Mouse (Mus musculus): ENCODE results near the gene Gm10959.
"Not testable (repeated sequence)": the region's sequence is repeated elsewhere in the genome, so short reads cannot be mapped to it uniquely, and the experiment has no call there.

Gene Gm10959

GRCm38 (mm10) chr3:122919260-122919659, at the start of gene Gm10959:
TSS of gene Gm10959 (minus strand) at chr3:122919360.
- no peak for DNase-seq

DNA sequence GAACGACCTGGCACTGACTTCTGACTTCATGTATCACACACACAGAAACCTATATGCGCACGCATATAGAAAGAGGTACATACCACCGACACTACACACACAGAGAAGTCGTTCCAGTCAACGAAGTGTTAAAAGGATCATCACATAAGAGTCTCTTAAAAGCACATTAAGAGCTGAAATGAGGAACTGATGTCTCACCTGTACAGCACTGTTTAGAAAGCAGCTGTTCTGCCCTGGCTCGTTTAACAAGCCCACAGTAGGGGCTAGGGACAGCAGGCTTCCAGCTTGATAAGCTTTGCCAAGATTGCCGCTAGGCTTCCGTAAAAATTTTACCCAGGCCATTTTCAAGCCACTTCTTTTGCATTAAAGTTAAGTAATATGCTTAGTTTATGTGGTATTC, 49.2 kb upstream of the Gm10959 start:
- no peak for DNase-seq

- DNase-seq, result no peak
Observed at GRCm38 (mm10) chr3:122964301-122964700, 45.1 kb upstream of the Gm10959 start.

DNA sequence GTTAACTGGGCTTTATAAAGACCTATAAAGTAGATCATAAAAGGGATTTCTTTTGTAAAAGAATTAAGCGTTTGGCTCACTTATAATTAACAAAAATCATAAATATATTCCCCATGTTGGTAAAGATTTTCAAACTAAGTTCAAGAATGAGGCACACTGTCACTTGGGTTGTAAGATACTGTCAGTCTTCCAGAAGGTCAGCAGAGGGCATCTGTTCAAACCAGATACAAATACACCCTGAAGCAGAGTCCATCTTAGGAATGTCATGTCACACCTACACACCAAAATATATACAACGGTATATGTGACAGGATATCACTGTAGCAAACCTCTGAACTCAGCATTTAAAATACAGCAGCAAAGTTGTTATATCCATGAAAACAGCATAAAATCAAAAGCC, 31.0 kb upstream of the Gm10959 start:
- DNase-seq, result no peak

- DNase-seq, result no peak
Observed at GRCm38 (mm10) chr3:122943387-122943890, 24.3 kb upstream of the Gm10959 start.

DNA sequence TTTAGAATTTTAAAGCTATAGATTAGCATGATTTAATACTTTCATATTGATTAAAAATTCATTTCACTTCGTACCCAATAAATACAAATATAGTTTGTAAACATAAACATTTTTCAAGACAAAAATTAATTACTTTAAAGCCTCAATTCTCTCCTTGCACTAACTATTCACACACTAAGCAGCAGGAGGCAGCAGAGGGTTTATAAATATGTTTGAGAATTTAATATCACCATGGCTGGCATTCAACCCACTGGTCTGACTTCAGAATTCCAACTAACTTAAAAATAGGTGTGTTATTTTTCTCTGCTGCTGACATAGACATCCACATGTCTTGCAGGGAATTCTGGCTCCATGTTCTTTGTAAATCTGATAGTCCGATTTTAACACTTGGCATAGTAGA, 20.1 kb upstream of the Gm10959 start:
- DNase-seq, result peak in 1 of 2 experiments; percentile 48

DNA sequence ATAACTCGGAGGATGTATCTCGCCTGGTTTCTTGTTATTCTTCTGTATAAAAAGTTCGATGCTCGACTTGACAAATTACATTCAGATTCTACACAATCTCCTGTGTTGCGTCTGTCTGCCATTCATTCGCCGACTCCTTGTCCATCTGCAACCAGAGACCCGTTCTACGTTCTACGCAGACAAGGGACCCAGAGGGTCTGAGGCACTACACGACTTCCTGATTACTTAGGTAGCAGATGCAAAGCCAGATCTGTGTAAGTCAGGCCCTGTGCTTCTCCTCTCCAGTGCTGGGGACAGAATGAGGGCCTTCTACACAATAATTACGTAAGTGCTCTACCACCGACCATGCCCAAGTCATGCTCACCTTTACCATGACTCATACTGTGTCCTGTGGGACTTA, 18.0 kb upstream of the Gm10959 start:
- DNase-seq, result not testable (repeated sequence)

DNA sequence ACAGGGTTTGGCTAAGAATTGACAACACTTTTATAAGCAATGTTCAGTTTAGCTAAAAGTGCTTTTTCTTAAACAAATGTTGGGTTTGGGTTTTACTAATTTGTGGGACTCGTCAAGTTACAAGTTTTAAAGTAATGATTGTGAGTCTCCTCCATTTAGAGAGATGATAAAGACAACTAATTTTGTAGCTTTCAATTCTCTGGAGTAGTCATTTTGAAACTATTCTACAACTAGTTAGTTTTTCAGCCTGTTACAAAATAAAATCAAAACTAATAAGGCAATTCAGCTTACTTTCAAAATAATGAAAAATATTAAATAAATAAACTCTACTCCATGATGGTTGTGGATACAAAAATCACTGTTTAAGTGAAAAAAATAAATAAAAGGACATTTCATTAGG, 13.3 kb upstream of the Gm10959 start:
- DNase-seq, result no peak

DNA sequence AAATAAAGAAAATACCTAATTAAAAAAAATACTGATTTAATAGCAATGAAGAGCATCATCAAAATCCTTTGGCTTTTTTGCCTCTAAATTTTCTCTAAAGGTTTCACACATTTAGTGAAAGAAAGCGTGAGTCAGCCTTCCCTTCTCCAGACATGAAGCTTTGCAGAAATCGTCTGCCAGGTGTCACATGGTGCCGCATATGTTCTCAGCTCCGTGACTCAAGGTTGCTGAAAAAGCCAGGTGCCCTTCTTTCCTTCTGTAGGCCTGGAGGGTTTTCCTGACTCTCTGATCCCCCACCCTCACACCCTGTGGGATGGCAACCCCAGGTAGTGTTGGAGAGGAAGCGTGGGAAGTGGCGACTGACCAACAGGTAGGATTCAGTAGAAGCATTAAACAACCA, 10.6 kb upstream of the Gm10959 start:
- DNase-seq, result peak; percentile 28 to 65

DNA sequence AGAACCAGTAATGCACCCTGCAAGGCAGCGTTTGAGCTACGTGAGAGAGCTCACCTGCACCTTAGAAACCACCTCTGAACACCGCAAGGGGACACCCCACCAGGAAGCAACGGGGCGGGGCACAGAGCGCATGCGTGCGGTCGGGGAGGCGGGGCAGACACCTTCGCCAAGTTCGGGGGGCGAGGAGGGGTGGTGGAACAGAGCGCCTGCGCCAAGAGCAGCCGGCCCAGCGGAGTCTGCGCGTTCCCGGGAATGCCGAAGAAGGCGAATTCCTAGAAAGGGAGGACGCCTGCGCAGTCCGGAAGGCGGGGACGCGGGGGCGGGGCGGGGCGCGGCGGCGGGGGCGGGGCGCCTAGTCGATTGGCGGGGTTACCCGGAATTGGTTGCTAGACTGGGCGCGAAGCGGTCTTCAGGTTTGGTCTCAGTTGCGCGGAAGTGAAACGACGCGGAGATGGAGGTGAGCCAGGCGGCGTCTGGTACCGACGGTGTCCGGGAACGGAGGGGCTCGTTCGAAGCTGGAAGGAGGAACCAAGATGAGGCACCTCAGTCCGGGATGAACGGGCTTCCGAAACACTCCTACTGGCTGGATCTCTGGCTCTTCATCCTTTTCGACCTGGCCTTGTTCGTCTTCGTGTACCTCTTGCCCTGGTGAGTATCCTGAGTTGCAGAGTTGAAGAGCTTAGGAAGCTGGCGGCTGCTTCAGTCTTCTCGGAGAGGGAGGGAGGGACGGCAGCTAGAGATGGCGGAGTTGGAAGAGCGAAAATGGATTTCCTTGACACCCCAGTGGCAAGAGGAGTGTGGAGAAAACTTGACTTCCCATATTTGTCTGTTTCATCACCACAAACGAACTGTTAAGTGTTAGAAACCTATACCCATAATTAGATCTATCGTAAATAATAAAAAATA, 5.1 kb upstream of the Gm10959 start, which contains the start of gene 1810037I17Rik:
Gene 1810037I17Rik, plus strand, starts transcription at position 195 of the 906 bp plus-strand sequence.
- peak; percentile 94 to 97 for DNase-seq

- no peak for DNase-seq
Observed at GRCm38 (mm10) chr3:122923147-122923546, 4.0 kb upstream of the Gm10959 start.

- no peak for DNase-seq
Observed at GRCm38 (mm10) chr3:122921676-122922527, 2.7 kb upstream of the Gm10959 start.

DNA sequence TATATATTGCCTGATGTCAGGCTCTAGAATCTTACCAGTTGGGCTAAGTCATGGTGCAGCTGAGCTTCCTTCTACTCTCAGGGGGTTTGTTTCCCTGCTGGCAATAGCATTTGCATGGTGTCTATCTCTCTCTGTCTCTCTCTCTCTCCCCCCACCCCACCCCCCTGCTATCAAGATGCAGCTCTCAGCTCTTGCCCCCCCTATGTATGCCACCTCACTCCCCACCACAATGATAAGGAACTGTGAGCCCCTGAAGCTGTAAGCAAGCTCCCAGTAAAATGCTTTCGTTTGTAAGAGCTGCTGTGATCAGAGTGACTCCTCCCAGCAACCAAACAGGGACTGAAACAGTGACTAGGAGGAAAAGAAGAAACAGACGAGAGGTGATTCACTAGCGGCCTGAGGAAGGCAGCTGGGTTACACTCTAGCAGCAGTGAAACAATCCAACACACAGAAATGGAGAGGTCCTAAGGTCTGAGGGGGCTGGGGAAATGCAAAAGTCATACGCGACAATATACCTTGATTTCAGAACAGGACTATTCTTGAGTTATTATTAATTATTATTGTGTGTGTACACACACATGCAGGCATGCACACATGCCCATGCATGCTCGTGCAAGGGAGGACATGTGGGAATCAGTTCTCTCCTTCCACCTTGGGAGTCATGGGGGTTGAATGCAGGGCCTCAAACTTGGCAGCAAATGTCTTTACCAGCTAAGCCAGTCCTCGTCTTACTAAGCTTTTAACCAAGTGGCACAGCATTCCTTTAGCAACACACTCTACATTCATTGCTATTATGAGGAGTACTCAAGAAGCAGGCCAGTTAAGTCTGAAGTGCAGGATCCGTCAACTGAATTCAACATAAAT, 1.6 kb upstream of the Gm10959 start:
- no peak for DNase-seq

DNA sequence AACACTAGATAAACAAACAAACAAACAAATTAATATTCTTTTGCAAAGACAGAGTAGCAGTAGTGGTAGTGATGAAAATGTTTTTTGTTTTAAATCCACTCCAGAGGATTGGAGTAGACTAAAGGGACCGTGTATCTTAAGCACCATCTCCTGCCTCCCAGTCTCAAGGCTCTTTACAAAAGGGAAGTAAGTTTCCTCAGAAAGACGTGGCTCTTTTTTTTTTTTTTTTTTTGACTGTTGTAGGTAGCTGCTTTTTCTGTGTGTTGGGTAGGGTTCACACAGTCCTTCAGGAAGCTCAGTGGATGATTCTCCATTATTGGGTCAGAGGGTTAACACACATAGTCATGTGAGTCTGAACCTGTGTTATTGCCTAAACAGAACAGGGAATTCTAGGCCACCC, 488 bp downstream of the Gm10959 start:
- DNase-seq, result no peak

DNA sequence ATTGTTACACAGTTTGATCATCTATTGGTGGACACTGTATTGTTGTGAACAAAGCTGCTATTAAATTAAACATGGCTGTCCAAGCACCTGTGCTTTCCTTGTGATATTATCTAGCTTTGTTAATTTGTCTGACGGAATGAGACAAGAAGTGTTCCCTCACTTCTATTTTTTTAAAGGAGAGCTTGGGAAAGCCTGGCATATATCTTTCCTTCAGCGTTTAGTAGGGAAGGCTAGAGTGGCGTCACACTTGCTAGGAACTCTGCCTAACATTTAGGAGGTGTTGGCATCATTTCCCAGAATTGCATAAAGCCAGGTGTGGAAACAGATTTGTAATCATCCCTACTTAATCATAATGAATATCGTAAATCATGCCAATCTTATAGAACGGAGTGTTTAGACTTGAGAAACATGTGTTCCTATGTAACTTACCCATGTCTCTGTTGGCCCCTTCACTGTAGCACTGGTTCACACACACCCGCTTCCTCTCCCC, 2.9 kb downstream of the Gm10959 start:
- DNase-seq, result no peak

GRCm38 (mm10) chr3:122915493-122915892, 3.7 kb downstream of the Gm10959 start:
- DNase-seq, result no peak

DNA sequence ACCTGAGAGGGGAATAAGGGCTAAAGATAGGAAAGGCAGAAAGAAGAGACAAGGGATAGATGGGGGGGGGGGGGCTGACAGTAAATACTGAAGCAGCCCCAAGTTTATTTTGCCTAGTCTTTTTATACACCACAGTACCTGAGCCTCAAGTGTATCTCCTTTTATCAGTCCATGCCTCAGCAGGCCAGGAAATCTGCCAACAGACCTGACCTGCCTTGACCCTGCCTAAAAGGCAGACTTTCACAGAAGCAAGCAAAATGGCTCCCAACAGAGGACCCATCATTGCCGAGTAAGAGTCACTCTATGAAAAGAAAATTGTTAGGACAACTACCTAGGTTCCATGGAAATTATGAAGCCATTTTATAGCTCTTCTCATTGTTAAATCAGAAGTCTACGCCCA, 11.3 kb downstream of the Gm10959 start:
- no peak for DNase-seq

GRCm38 (mm10) chr3:122903746-122904433, 15.3 kb downstream of the Gm10959 start:
- DNase-seq, result peak; percentile 44 to 64

DNA sequence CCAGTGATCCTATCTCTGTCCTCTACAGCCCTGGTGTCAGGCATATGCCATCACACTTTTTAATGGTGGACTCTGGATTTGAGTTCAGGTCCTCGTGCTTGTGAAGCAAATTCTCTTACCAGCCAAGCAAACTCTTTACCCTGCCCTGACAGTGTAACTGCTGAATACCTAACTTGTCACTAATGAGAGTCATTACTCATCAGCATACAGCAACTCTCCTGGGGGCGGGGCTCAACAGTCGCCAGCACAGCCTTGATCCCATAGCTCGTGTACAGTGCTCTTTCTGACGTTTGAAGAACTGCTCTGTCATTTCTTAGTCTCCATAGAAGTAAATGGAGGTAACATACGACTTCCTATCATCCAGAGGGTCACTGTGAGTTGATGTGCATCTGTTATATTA, 20.9 kb downstream of the Gm10959 start:
- DNase-seq, result no peak

- no peak for DNase-seq
Observed at GRCm38 (mm10) chr3:122895189-122895731, 23.9 kb downstream of the Gm10959 start.

DNA sequence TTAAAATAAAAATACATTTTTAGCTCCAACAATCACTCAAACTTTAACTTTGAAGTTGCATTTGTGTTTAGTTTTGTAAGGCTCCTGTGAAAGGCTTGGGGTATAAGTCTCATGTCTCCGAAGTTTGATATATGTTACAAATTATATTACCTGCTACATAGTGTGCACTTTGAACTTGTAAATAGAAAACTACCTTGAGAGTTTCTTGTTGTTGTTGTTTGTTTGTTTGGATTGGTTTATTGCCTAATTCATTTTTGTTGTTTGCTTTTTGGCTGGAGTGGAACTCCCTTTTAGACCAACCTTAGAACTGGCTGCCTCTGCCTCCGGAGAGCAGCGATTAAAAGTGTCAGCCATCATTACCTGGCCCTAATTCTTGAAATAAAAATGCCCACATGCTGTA, 24.4 kb downstream of the Gm10959 start, which contains the start of gene Fabp2:
Gene Fabp2, plus strand, starts transcription at position 301 of the 400 bp plus-strand sequence.
- DNase-seq, result no peak

Data from cerebellum, postnatal 25 days (tissue).